In the genomic region with DNA sequence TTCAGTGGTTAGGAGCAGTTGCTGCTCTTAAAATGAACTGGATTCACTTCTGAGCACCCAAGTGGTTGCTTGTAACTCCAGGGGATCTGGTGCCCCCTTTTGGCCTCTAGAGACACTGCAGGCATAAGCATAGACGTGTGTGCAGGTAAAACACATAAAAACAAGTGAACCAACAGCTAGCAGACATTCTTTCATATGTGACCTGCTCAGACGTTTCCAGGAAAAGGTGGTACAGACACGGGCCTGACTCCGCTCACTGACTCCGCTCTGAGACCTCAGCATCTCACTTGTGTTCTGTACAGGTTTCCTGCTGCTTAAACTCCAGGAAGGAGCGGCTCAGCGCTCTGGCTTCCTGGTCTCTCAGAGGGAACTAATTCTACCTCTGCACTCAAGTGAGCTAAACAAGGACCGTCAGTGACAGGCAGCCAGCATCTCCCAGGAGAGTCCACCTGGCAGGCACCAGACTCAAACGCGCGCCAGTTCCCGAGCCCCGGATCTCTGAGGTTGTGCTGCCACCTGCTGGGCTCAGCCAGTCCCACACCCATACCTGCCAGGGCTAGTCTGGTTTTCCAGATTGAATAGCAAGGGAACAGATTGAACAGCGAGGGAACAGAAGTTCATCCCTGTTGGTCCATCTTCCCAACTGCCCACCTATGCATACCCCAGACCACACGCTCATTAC, we compare ENCODE assay signal across 8 mouse cellular contexts. TPM values are rescaled to one million over a fixed set of nuclear protein-coding genes. Genes with fewer than 3 reads are reported as not detected.
DNase-seq lines count a peak whose midpoint lies in the region; ATAC-seq and TF ChIP-seq lines count a peak whose summit lies in the region.

No protein-coding gene starts in this region.

- H3K9ac ChIP-seq in heart, embryonic 12.5 days: no peak overlapping the region
- no peak overlapping the region for H3K9ac ChIP-seq in kidney, postnatal 0 days (ENCODE audit: low read depth, low read length)
- H3K9ac ChIP-seq in liver, embryonic 12.5 days: peak overlapping the region; percentile 47
- no peak overlapping the region for H3K9ac ChIP-seq in stomach, embryonic 14.5 days (replicated peaks; ENCODE audit: low read depth, low read length)

- peak; percentile 80 for TF ChIP-seq CTCF in kidney, postnatal 0 days (IDR thresholded peaks at IDR 0.05; ENCODE audit: low read depth)

- H3K9me3 ChIP-seq in heart, embryonic 12.5 days (replicated peaks): no peaks in the 10 kb centered on the region
- H3K9me3 ChIP-seq in kidney, postnatal 0 days (replicated peaks; ENCODE audit: low read length): no peaks in the 10 kb centered on the region
- no peaks in the 10 kb centered on the region for H3K9me3 ChIP-seq in liver, embryonic 12.5 days (replicated peaks)
- no peaks in the 10 kb centered on the region for H3K9me3 ChIP-seq in stomach, embryonic 14.5 days (ENCODE audit: control insufficient read depth, low read depth, low read length)

- ATAC-seq in erythroblast, adult 5-6 weeks (replicated peaks; ENCODE audit: low FRiP score, poor library complexity, severe bottlenecking): peak; percentile 95
- peak; percentile 87 for ATAC-seq in heart, embryonic 12.5 days (ENCODE audit: insufficient number of reproducible peaks, low FRiP score)
- peak; percentile 73 for ATAC-seq in kidney, postnatal 0 days (replicated peaks; ENCODE audit: low FRiP score, low read depth)
- ATAC-seq in liver, embryonic 12.5 days: peak; percentile 84
- peak; percentile 75 for ATAC-seq in stomach, embryonic 14.5 days (ENCODE audit: insufficient number of reproducible peaks, insufficient read depth, low FRiP score, low read depth)

- H3K36me3 ChIP-seq in heart, embryonic 12.5 days: peaks cover 11% of the 10 kb centered on the region
- peaks cover 5% of the 10 kb centered on the region for H3K36me3 ChIP-seq in kidney, postnatal 0 days (ENCODE audit: insufficient read depth, low read length)
- peaks cover 11% of the 10 kb centered on the region for H3K36me3 ChIP-seq in liver, embryonic 12.5 days
- peaks cover 6% of the 10 kb centered on the region; the same call in 1 of the 2 replicates for H3K36me3 ChIP-seq in stomach, embryonic 14.5 days (ENCODE audit: control insufficient read depth, insufficient read depth, low read length)

- peak overlapping the region; percentile 76 for H3K4me2 ChIP-seq in heart, embryonic 12.5 days
- peak overlapping the region; percentile 58 for H3K4me2 ChIP-seq in kidney, postnatal 0 days (ENCODE audit: low read length)
- H3K4me2 ChIP-seq in liver, embryonic 12.5 days: peak overlapping the region; percentile 90
- peak overlapping the region; percentile 48 for H3K4me2 ChIP-seq in stomach, embryonic 14.5 days (replicated peaks; ENCODE audit: low read depth, low read length)

- H3K27ac ChIP-seq in heart, embryonic 12.5 days (ENCODE audit: poor library complexity, severe bottlenecking): no peak overlapping the region
- H3K27ac ChIP-seq in kidney, postnatal 0 days: no peak overlapping the region
- H3K27ac ChIP-seq in liver, embryonic 12.5 days: peak overlapping the region; percentile 31; the same call in 1 of the 2 replicates
- H3K27ac ChIP-seq in stomach, embryonic 14.5 days (ENCODE audit: low read length): no peak overlapping the region

- 0 out of 2 replicates have a peak, but pooled peaks cover 4% of the 10 kb centered on the region for H3K4me1 ChIP-seq in heart, embryonic 12.5 days (replicated peaks)
- no peaks in the 10 kb centered on the region for H3K4me1 ChIP-seq in kidney, postnatal 0 days (replicated peaks; ENCODE audit: insufficient read depth, low read length)
- H3K4me1 ChIP-seq in liver, embryonic 12.5 days: peaks cover 15% of the 10 kb centered on the region
- H3K4me1 ChIP-seq in stomach, embryonic 14.5 days (ENCODE audit: control insufficient read depth, insufficient read depth, low read length): 0 out of 2 replicates have a peak, but pooled peaks cover 5% of the 10 kb centered on the region

- peak overlapping the region; percentile 41 for H3K4me3 ChIP-seq in heart, embryonic 12.5 days
- H3K4me3 ChIP-seq in kidney, postnatal 0 days (replicated peaks; ENCODE audit: low read depth, low read length): peak overlapping the region; percentile 15
- H3K4me3 ChIP-seq in liver, embryonic 12.5 days: peak overlapping the region; percentile 57
- peak overlapping the region; percentile 20; the same call in 1 of the 2 replicates for H3K4me3 ChIP-seq in stomach, embryonic 14.5 days (ENCODE audit: low read depth, low read length)

- H3K27me3 ChIP-seq in heart, embryonic 12.5 days (replicated peaks): no peaks in the 10 kb centered on the region
- no peaks in the 10 kb centered on the region for H3K27me3 ChIP-seq in kidney, postnatal 0 days (ENCODE audit: insufficient read depth, low read length)
- H3K27me3 ChIP-seq in liver, embryonic 12.5 days (replicated peaks): no peaks in the 10 kb centered on the region
- H3K27me3 ChIP-seq in stomach, embryonic 14.5 days (ENCODE audit: control insufficient read depth, insufficient read depth, low read length): no peaks in the 10 kb centered on the region

- DNase-seq in A20 (ENCODE audit: low read depth, low spot score): peak; percentile 86
- peak; percentile 89 for DNase-seq in brain, adult 2 months (ENCODE audit: low read depth, low spot score)
- DNase-seq in kidney, postnatal 0 days (ENCODE audit: low spot score): peak; percentile 82
- DNase-seq in natural killer cell, adult 2 months (ENCODE audit: low spot score in 2 of 2): peak; percentile 66 to 85

- WGBS in heart, embryonic 12.5 days: 8% methylated on average over 15 of the region's 15 CpGs
- WGBS in kidney, postnatal 0 days: 7% methylated on average over 15 of the region's 15 CpGs
- 6% methylated on average over 15 of the region's 15 CpGs for WGBS in liver, embryonic 12.5 days (ENCODE audit: insufficient replicate concordance)
- WGBS in stomach, embryonic 14.5 days: 8% methylated on average over 15 of the region's 15 CpGs

RNA-seq across cellular contexts. Expression of a gene that starts 14.9 kb away (rescaled TPM):
- not detected in 2 replicates for total RNA-seq in erythroblast, adult 5-6 weeks (2015; ENCODE audit: low replicate concordance)
- not detected in 2 replicates for total RNA-seq in erythroblast, adult 5-6 weeks (2017; ENCODE audit: low replicate concordance)
- 0.34 and 0.46 TPM in 2 replicates for polyA plus RNA-seq in heart, embryonic 12.5 days (2016; fragmentation: Nextera tagmentation; extraction: Ambion mirVana)
- polyA plus RNA-seq in kidney, postnatal 0 days (2015; fragmentation: Nextera tagmentation; extraction: Ambion mirVana): 0.27 and 0.33 TPM in 2 replicates
- polyA plus RNA-seq in liver, embryonic 12.5 days (2016; fragmentation: Nextera tagmentation; extraction: Ambion mirVana): 0.26 and 0.35 TPM in 2 replicates
- polyA plus RNA-seq in stomach, embryonic 14.5 days (2014; fragmentation: Nextera tagmentation; extraction: Ambion mirVana): 0.27 and 0.30 TPM in 2 replicates

RNA-seq across cellular contexts. Expression of a gene that starts 19.2 kb away (rescaled TPM):
- total RNA-seq in erythroblast, adult 5-6 weeks (2015; ENCODE audit: low replicate concordance): 0.58 and 4.2 TPM in 2 replicates
- total RNA-seq in erythroblast, adult 5-6 weeks (2017; ENCODE audit: low replicate concordance): 11.3 and 12.6 TPM in 2 replicates
- 31.6 and 36.5 TPM in 2 replicates for polyA plus RNA-seq in heart, embryonic 12.5 days (2016; fragmentation: Nextera tagmentation; extraction: Ambion mirVana)
- 41.9 and 44.0 TPM in 2 replicates for polyA plus RNA-seq in kidney, postnatal 0 days (2015; fragmentation: Nextera tagmentation; extraction: Ambion mirVana)
- 27.7 and 29.9 TPM in 2 replicates for polyA plus RNA-seq in liver, embryonic 12.5 days (2016; fragmentation: Nextera tagmentation; extraction: Ambion mirVana)
- 44.3 and 44.4 TPM in 2 replicates for polyA plus RNA-seq in stomach, embryonic 14.5 days (2014; fragmentation: Nextera tagmentation; extraction: Ambion mirVana)

RNA-seq across cellular contexts. Expression of a gene that starts 19.4 kb away (rescaled TPM):
- 3.8 and 22.3 TPM in 2 replicates for total RNA-seq in erythroblast, adult 5-6 weeks (2015; ENCODE audit: low replicate concordance)
- total RNA-seq in erythroblast, adult 5-6 weeks (2017; ENCODE audit: low replicate concordance): 4.5 and 12.4 TPM in 2 replicates
- polyA plus RNA-seq in heart, embryonic 12.5 days (2016; fragmentation: Nextera tagmentation; extraction: Ambion mirVana): 12.0 and 12.6 TPM in 2 replicates
- polyA plus RNA-seq in kidney, postnatal 0 days (2015; fragmentation: Nextera tagmentation; extraction: Ambion mirVana): 15.1 and 16.8 TPM in 2 replicates
- polyA plus RNA-seq in liver, embryonic 12.5 days (2016; fragmentation: Nextera tagmentation; extraction: Ambion mirVana): 11.6 and 13.2 TPM in 2 replicates
- 18.3 and 19.1 TPM in 2 replicates for polyA plus RNA-seq in stomach, embryonic 14.5 days (2014; fragmentation: Nextera tagmentation; extraction: Ambion mirVana)

RNA-seq across cellular contexts. Expression of a gene that starts 21.6 kb away (rescaled TPM):
- not detected in 2 replicates for total RNA-seq in erythroblast, adult 5-6 weeks (2015; ENCODE audit: low replicate concordance)
- total RNA-seq in erythroblast, adult 5-6 weeks (2017; ENCODE audit: low replicate concordance): 1.5 TPM in 1 of 2 replicates, not detected in the other
- polyA plus RNA-seq in heart, embryonic 12.5 days (2016; fragmentation: Nextera tagmentation; extraction: Ambion mirVana): 4.5 and 5.0 TPM in 2 replicates
- 33.9 and 35.0 TPM in 2 replicates for polyA plus RNA-seq in kidney, postnatal 0 days (2015; fragmentation: Nextera tagmentation; extraction: Ambion mirVana)
- 28.5 and 31.8 TPM in 2 replicates for polyA plus RNA-seq in liver, embryonic 12.5 days (2016; fragmentation: Nextera tagmentation; extraction: Ambion mirVana)
- 2.7 and 2.9 TPM in 2 replicates for polyA plus RNA-seq in stomach, embryonic 14.5 days (2014; fragmentation: Nextera tagmentation; extraction: Ambion mirVana)

RNA-seq across cellular contexts. Expression of a gene that starts 32.3 kb away (rescaled TPM):
- total RNA-seq in erythroblast, adult 5-6 weeks (2015; ENCODE audit: low replicate concordance): 17.8 and 21.7 TPM in 2 replicates
- total RNA-seq in erythroblast, adult 5-6 weeks (2017; ENCODE audit: low replicate concordance): 27.9 and 33.2 TPM in 2 replicates
- polyA plus RNA-seq in heart, embryonic 12.5 days (2016; fragmentation: Nextera tagmentation; extraction: Ambion mirVana): 29.2 and 31.0 TPM in 2 replicates
- 35.0 and 36.2 TPM in 2 replicates for polyA plus RNA-seq in kidney, postnatal 0 days (2015; fragmentation: Nextera tagmentation; extraction: Ambion mirVana)
- 62.2 and 64.1 TPM in 2 replicates for polyA plus RNA-seq in liver, embryonic 12.5 days (2016; fragmentation: Nextera tagmentation; extraction: Ambion mirVana)
- polyA plus RNA-seq in stomach, embryonic 14.5 days (2014; fragmentation: Nextera tagmentation; extraction: Ambion mirVana): 34.9 and 35.2 TPM in 2 replicates
